Mouse (Mus musculus) regulatory T cell (primary cell): Measurements from ENCODE around the gene Pdgfra.

Source experiments
- in situ Hi-C: fragments of 300-600 bp; cut with MboI, MseI; formaldehyde crosslinking; loops from one replicate; pipeline ENCODE4 v1.15.1; 2025; ENCODE audit warnings: high pct_unique_total_duplicates

Gene Pdgfra

DNA sequence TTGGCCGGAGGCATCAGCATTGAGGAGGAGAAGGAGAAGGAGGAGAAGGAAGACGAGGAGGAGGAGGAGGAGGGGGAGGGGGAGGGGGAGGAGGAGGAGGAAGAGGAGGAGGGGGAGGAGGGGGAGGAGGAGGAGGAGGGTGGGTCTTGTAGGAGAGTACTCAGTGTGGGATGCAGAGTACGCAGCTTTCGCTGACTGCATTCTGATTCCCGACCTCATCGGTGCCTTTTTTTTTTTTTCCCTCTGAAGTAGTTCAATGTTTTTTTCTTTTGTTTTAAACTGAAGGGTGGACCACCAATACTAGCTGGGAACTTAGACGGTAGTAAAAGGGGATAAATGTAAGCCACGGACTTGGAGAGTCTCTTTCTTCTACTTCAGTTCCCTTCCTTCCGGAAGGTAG lies 3.2 kb downstream of the Pdgfra start:
- in situ Hi-C loops: loop anchor here (5.0 to 25.0 kb wide), 2 partner anchors 358 to 518 kb away; no protein-coding TSS in a partner anchor

DNA sequence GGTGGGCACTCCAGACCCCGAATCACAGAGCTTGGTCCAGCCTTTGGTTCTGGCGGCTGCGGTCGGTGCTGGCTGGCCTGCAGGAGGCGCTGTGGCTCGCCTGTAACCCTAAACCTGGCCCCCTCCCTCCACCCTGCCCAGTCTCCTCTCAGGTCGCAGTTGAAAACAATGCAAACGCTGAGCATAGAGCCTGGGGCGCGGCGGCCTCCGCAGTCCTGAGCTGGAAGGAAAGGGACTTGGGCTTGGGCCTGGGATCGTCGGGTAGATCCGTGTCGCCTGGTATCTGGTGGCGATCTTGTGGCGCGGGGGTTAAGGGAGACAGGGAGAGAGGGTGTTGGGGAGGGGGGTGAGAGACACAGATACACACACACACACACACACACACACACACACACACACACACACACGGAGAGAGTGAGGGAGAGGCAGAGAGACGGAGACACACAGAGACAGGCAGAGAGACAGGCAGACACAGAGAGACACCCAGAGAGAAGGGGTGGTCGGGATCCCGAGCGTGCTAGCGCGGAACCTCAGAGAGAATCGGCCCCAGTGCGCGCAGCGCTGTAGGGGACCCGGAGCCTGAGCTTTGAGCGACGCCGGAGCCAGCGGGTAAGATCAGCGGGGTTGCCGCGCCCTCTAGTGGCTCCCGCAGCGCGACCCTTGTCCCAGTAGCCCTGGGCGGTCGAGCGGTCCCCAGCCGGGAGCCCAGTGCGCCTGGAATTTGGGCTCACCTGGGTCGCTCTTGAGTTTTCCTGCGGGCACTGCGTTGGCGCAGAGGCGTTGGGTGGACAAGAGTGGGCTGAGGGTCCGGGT lies 3.9 kb downstream of the Pdgfra start:
- in situ Hi-C loops: loop anchor here (5.0 to 25.0 kb wide), 2 partner anchors 359 to 519 kb away; no protein-coding TSS in a partner anchor

DNA sequence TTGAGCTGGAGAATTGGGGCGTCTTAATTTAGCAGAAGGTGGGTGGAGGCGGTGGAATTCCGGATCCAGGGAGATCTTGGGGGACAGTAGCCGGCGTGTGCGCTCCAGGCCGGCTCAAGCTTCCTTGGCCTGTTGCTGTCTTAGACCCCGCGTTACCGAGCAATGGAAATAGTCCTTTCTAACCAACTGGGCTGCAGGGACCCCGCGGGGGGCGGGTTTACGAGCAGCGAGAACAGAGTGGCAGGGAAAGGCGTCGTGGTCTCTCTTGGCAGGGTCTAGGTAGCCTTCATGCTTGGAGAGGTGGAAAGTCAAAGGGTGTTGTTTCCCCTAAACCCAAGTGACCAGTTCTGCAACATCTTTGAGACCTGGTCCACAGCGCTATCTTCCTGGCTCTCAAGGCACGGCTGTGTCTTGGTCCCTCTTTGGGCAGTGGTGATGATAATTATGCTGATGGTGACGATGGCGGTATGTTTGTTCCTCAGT lies 4.5 kb downstream of the Pdgfra start:
- in situ Hi-C loops: loop anchor here (5.0 to 25.0 kb wide), 2 partner anchors 359 to 519 kb away; no protein-coding TSS in a partner anchor

DNA sequence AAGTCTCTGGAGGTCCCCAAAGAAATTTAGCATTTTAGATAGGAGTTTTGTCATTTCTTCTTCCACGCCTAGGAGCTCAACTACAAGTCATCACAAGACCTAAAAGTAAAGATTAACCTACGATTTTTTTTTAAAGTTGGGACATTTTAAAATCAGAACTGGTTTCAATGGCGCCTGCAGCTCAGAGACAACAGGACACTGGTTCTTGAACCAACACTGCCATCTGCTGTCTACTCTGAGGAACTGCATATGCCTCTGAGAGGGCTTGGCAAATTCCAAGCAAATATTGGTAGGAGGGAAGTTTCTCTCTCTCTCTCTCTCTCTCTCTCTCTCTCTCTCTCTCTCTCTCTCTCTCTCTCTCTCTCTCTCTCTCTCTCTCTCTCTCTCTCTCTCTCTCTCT lies 4.9 kb downstream of the Pdgfra start:
- in situ Hi-C loops: loop anchor here (5.0 to 25.0 kb wide), 2 partner anchors 360 to 520 kb away; no protein-coding TSS in a partner anchor

DNA sequence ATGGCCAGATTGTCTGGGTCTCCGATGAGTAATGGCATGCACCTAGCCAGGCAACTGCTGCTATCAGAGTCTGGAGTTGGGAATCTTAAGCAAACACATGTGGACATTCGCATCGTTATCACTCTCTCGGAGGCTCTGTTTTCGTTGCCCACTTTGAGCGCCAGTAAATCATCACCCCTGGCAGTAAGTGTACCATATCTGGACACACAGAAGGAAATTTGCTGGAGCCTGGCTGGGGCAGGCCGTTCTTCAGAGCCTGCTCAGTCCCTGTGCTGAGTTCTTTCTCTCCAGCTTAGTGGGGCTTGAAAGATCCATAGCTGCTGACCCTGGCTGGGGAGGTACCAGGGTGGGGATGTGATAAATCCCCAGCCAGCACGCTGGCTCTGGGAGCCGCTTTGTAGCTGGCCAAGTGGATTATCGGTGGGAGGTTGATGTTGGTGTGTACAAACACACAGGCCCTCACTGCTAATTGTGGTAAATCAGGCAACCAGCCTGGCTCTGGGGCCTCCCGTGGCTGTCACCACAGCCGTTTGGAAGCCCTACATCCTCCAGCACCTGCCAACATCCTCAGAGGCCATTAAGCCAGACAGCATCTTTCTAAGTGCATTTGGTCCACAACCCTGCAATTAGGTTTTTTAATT lies 8.6 kb downstream of the Pdgfra start:
- in situ Hi-C loops: loop anchor here (10.0 to 25.0 kb wide), 2 partner anchors 523 to 846 kb away; no protein-coding TSS in a partner anchor

DNA sequence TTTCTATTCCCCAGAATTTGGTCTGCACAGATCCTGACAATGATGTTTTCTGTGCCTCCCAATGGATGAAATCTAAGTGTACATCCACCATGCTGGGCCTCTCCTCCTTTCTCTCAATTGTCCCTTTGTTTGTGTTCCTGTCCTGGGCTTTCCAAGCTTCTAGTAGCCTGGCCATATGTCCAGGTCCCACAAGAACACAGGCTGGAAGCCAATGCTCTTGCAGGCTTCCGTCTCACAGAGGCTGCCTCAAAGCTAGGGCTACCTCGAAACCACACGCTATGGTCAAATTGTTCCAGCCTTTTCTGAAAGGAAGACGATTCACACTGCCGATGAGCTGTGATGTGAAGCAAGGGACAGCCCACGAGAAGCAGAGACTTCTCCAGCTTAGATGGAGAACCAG lies 9.5 kb downstream of the Pdgfra start:
- in situ Hi-C loops: loop anchor here (10.0 to 25.0 kb wide), 2 partner anchors 524 to 847 kb away; no protein-coding TSS in a partner anchor

DNA sequence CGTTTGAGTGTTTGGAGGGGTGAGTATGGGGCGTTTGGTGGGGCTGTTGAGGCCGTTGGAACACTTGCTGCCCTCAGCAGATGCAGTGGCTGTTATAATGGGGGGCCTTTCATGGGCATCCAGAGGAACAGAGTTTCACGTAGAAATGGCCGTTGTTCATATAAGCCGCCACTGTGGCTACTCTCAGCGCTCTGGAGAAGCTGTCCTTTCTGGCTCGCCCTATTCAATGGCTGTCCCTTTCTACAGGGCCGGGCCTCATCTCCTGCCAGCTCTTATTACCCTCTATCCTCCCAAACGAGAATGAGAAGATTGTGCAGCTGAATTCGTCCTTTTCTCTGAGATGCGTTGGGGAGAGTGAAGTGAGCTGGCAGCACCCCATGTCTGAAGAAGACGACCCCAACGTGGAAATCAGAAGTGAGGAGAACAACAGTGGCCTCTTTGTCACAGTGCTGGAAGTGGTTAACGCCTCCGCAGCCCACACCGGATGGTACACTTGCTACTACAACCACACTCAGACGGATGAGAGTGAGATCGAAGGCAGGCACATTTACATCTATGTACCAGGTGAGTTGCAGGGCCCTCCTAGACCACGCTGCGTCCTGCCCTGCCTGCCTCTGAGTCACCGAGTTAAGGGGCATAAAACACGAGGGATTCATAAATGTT lies 11.3 kb downstream of the Pdgfra start:
- in situ Hi-C loops: loop anchor here (10.0 to 25.0 kb wide), 2 partner anchors 526 to 849 kb away; no protein-coding TSS in a partner anchor

DNA sequence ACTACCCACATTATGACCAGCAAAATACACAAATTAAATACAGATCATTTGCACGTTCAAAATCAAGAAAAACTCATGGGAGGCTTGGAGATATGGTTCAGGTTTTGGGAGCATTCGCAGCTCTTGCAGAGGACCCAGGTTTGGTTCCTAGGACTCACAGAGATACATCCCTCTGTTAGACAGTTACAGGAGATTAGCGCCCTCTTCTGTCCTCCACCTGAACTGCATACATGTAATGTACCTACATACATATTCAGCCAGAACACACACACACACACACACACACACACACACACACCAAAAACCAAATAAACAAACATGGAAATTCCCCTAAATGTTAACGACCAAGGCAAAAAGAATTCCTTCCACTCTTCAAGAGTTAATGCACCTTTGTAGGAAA lies 12.6 kb downstream of the Pdgfra start:
- in situ Hi-C loops: loop anchor here (10.0 to 25.0 kb wide), 2 partner anchors 527 to 850 kb away; no protein-coding TSS in a partner anchor

DNA sequence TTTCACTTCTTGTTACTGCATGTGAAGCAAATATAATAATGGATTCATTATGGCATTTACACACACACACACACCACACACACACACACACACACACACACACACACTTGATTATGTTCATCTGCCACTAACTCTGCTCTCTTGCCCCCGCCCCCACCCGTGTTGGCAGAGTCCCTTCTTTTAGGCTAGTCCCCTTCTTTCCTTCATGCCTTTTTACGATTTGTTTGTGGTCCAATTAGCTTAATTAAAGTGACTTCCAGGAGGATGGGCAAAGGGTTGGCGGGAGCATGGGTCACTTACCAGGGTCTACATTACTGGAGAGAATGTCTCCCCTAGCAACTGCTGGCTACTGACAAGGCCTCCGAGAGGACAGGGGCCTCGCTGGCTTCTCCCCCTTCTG lies 17.7 kb downstream of the Pdgfra start:
- in situ Hi-C loops: loop anchor here (10.0 to 25.0 kb wide), 2 partner anchors 533 to 855 kb away; no protein-coding TSS in a partner anchor

DNA sequence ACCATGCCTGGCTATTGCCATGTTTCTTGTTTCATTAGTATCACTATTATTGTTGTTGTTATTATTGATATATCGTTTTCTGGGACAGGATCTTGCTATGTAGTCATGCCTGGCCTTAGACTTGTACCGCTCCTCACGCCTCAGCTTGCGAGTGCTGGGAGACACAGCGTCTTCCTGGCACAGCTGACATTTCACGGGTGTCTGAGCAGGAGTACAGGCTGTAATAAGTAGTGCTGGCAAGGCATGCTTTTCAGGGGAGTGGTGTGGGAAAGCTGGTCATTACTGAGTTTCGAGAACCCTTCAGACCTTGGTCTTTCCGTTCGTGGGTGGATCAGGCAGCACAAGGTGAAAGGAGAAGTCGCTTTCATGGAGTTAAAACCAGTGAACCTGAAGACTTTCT lies 19.8 kb downstream of the Pdgfra start:
- in situ Hi-C loops: loop anchor here (25.0 kb wide), 1 partner anchor 535 kb away; no protein-coding TSS in a partner anchor

DNA sequence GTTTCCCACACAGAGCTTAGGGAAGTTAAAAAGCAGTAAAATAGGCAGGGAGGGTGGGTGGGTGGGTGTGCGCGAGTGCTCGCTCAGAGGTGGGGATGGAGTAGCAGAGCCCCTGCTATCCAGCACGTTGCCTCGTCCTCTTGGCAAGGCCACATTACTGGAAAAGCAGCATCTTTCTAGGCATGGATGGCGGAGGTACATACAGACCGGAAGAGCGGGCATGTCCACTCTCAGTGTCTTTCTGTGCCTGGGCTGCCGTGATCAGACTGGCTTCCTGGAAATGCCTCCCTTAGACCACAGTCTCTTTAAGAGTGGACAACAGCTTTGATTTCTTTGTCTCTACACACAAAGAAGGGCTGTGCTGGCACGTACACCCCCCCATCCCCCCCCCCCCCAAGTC lies 27.2 kb downstream of the Pdgfra start:
- in situ Hi-C loops: no loop called here

DNA sequence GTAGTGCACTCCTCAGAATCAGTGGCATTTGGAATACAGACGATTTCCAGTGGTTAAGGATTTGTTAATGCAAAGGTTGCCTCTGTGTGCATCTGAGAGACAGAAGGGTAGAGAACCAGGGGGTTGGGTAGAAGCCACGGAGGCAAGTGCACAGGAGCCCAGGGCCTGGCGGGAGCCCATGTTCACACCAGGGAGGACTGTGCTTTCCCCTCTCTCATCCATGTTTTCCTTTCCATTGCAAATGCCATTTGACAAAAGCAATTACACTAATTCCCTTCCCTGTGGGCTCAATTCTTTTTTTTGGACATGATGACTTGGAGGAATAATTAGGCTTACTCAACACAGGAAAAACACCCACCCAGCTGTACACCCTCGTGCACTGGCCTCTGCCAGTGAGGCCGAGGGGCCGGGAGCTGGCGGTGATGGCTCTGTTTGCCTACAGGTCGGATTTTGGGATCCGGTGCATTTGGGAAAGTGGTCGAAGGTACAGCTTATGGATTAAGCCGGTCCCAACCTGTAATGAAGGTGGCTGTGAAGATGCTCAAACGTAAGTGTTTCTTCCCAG lies 27.7 kb downstream of the Pdgfra start:
- in situ Hi-C loops: no loop called here

DNA sequence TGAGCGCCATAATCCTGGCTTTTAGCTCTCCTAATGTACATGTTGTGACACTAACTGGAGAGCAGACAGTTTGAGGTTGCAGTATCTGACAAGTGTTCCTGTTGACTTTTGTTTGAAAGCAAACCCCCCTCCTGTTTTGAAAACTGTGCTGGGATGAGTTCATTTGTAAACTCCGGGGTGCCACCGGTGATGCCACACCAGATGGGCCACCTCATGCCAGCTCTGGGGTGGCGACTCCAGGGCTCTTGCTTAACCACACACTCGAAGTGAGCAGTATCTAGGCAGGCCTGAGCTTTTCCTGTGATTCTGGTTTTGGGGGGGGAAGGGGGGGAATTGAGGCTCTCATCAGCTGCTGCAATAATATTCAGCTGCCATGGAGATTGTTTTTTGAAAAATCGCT lies 31.6 kb downstream of the Pdgfra start:
- in situ Hi-C loops: no loop called here

DNA sequence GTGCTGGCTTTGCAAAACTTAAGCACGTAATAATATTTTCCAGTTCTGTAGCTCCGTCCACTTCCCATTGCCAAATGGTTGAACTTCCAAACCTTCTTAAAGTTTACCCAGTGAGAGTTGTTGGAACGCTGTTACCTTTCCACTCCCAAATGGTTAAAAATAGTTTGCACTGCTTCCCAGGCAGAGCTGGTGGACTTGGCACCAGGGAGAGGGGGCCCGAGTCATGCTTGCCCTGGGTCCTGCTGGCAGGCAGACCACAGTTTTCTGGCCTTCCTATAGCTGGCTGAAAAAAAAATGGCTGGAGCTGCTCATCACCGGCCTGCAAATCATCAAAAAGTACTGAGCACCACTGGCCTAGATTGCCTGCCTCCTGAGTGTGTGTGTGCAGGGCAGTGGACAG lies 32.0 kb downstream of the Pdgfra start:
- in situ Hi-C loops: no loop called here

DNA sequence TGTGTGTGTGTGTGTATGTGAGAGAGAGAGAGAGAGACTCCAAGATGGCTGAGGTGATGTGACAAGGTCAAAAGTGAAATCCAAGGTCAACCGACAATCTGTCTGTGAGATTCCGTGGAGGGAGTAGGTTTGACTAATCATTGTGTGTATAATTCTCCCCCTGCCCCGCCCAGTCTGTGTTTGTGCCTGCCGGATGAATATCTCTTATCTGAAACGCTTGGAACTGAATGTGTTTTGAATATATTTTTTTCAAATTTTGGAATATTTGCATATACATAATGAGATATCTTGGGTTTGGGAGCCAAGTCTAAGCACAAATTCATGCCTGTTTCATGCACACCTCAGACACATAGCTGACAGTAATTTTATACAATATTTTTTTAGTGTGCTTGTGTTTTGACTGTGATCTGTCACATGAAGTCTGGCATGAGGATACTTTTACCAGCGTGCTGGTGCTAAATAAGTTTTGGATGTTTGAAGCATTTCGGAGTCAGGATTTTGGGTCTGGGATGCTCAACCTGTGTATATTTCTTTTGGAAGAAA lies 32.7 kb downstream of the Pdgfra start:
- in situ Hi-C loops: no loop called here

DNA sequence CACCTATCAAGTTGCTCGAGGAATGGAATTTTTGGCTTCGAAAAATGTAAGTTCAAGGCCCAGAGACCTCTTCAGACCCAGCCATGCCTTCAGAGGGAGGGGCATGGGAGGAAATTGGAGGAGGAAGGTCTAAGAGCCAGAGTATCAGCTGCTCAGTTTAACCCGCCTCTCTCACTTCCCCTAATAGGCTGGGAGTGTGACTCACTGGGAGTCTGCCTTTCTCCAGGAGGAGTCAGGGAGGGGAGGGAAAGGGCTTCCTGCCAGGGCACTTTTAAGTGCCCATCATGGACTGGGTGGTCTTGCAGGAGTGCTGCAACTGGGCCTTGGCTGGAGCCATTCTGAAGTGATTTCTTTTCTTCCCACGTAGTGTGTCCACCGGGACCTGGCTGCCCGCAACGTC lies 33.5 kb downstream of the Pdgfra start:
- in situ Hi-C loops: no loop called here

DNA sequence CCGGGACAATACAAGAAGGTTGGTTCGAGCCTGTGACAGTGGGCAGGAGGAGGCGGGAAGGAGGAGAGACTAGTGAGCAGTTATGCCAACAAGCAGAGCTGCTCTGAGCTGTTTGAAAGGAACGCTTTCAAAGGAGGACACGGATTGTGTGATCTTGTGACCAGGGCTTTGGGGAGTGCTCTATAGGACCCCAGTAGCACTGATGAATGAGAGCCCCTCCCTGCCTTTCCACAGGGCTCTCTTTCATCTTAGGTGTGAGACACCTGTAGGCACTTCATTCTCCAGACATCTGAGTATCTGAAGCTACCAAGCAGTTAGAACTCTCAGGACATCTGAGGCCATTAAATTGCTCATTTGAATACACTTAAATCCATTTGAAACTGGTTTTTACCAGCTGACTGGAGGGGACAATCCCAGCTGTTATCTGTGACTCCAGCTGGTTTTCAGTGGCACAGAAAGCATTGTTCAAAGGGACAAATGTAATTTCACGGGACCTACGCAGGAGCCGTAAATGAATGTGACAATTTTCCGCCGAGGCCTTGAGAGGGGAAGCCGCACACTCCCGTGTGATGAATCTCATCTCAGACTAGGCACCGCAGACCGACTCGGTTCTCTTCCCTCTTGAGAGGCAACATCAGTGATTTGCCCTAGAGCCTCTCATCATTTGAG lies 37.4 kb downstream of the Pdgfra start:
- in situ Hi-C loops: no loop called here

DNA sequence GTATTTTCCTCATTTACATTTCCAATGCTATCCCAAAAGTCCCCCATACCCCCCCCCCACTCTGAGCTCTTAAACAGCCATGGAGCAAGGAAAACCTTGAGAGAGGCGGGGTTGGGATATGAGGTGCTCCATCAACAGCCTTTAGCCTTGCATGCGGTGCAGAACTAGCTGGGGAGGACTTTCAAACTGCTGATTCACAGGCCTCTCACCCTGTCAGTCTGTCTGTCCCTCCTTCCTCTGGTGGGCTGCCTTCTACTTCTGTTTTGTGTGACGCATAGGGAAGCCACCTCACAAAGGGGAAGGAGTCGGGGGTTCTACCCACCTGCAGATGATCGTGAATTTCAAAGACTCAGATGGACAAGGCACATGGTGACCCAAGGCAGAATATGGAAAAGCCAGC lies 41.0 kb downstream of the Pdgfra start:
- in situ Hi-C loops: no loop called here

DNA sequence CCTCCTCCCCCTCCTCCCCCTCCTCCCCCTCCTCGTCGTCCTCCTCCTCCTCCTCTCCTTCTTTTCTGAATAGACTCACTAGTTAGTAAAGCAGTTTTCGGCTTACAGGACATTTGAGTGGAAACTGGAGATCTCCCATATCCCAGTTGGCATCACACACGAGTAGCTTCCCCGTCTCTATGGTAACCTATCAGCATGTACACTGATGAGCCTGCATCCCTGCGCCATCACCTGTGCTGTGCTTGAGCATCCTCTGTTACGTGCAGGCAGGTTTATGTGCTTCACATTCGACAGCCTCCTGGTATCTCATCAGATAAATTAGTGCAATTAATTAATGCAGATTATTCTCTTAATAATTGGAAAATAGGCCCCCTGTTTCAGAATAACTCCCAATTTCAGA lies 46.3 kb downstream of the Pdgfra start:
- in situ Hi-C loops: no loop called here

DNA sequence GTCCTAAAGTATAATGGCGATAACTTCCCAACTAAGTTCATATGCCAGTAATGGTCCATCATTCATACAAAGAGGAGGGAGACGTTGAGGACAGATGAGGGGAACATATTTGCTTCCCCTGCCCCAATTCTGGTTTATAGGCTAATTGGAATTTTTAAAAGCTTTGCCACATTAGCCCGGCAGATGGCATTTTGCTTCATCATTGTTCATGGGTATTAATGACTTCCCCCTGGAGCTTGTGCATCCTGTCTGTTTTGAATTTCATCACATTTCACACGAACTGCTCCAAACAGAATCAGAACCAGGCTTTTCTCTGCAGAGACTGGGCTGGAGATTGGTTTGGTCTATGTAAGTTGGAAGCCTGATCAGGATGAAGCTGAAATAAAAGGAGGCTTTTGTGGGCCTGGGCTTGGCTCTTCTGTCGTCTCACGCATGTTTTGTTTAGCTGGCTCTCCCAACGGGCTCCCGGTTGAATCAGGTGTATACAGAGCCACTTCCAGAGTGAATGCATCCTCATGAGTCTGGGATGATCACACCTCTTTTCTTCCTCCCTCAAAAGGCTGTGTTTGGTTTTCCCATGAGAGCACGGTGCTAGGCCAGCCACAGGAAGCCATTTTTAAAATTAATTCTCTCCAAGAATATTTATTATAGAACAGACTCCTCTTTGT lies 47.7 kb downstream of the Pdgfra start:
- in situ Hi-C loops: no loop called here
